Mouse (Mus musculus): ENCODE results near the gene Phkg1. TPM values are rescaled to one million over a fixed set of nuclear protein-coding genes. Genes with fewer than 3 reads are reported as not detected.

Gene Phkg1
- polyA plus RNA-seq, 1 experiment from 2014 or later: 0.14 TPM

- no peak for DNase-seq (ENCODE audit: low spot score)
Measured at GRCm38 (mm10) chr5:129844848-129845247, 53.5 kb downstream of the Phkg1 start.

Other genes starting within 250 kb of the Phkg1 start
- gene Zfp11, start 228.4 kb downstream of the Phkg1 start, polyA plus RNA-seq (2015; fragmentation: Nextera tagmentation; extraction: Ambion mirVana): 1.8 and 2.3 TPM in 2 replicates
- gene Sept14, start 190.0 kb downstream of the Phkg1 start, polyA plus RNA-seq (2015; fragmentation: Nextera tagmentation; extraction: Ambion mirVana): not detected in 2 replicates
- 200 and 203 TPM in 2 replicates for gene Mrps17, start 183.1 kb downstream of the Phkg1 start, polyA plus RNA-seq (2015; fragmentation: Nextera tagmentation; extraction: Ambion mirVana)
- 77.2 and 91.7 TPM in 2 replicates for gene Nipsnap2, start 173.5 kb downstream of the Phkg1 start, polyA plus RNA-seq (2015; fragmentation: Nextera tagmentation; extraction: Ambion mirVana)
- gene Psph, start 111.1 kb downstream of the Phkg1 start, polyA plus RNA-seq (2015; fragmentation: Nextera tagmentation; extraction: Ambion mirVana): 83.5 and 85.9 TPM in 2 replicates
- gene Sumf2, start 51.6 kb downstream of the Phkg1 start, polyA plus RNA-seq (2015; fragmentation: Nextera tagmentation; extraction: Ambion mirVana): 30.1 and 33.5 TPM in 2 replicates
- 906 and 1,002 TPM in 2 replicates for gene Chchd2, start 11.1 kb downstream of the Phkg1 start, polyA plus RNA-seq (2015; fragmentation: Nextera tagmentation; extraction: Ambion mirVana)
- 1.9 and 2.6 TPM in 2 replicates for gene Zbed5, start 2.8 kb downstream of the Phkg1 start, polyA plus RNA-seq (2015; fragmentation: Nextera tagmentation; extraction: Ambion mirVana)
- 2.2 TPM in 2 replicates for gene Nupr1l, start 10.0 kb upstream of the Phkg1 start, polyA plus RNA-seq (2015; fragmentation: Nextera tagmentation; extraction: Ambion mirVana)
- 14.0 and 19.2 TPM in 2 replicates for gene Vkorc1l1, start 43.4 kb upstream of the Phkg1 start, polyA plus RNA-seq (2015; fragmentation: Nextera tagmentation; extraction: Ambion mirVana)
- gene Gusb, start 104.5 kb upstream of the Phkg1 start, polyA plus RNA-seq (2015; fragmentation: Nextera tagmentation; extraction: Ambion mirVana): 59.3 and 61.2 TPM in 2 replicates
- 32.2 and 37.8 TPM in 2 replicates for gene Asl, start 130.7 kb upstream of the Phkg1 start, polyA plus RNA-seq (2015; fragmentation: Nextera tagmentation; extraction: Ambion mirVana)
- gene Crcp, start 130.7 kb upstream of the Phkg1 start, polyA plus RNA-seq (2015; fragmentation: Nextera tagmentation; extraction: Ambion mirVana): 49.7 and 50.4 TPM in 2 replicates
- 25.7 and 27.0 TPM in 2 replicates for gene Tpst1, start 174.8 kb upstream of the Phkg1 start, polyA plus RNA-seq (2015; fragmentation: Nextera tagmentation; extraction: Ambion mirVana)
- 4.2 TPM in 2 replicates for gene Kctd7, start 246.3 kb upstream of the Phkg1 start, polyA plus RNA-seq (2015; fragmentation: Nextera tagmentation; extraction: Ambion mirVana)